Mouse (Mus musculus): ENCODE measurements around the gene Apoo. TPM values are rescaled to one million over a fixed set of nuclear protein-coding genes. Genes with fewer than 3 reads are reported as not detected.
"Not testable (repeated sequence)": the region's sequence is repeated elsewhere in the genome, so short reads cannot be mapped to it uniquely, and the experiment has no call there.

Gene Apoo
- polyA plus RNA-seq, 1 experiment from 2014 or later, result 49.7 TPM

- DNase-seq (no peak), ATAC-seq (no peak)
- 55% methylated on average over 4 of the region's 4 CpGs for WGBS (ENCODE audit: insufficient replicate concordance)
- Histone ChIP-seq H3K4me3 (ENCODE audit: low read depth, low read length) (no peak overlapping the region), H3K4me1 (ENCODE audit: insufficient read depth) (no peaks in the 10 kb centered on the region), H3K9me3 (ENCODE audit: low read length) (no peaks in the 10 kb centered on the region), H3K36me3 (replicated peaks; ENCODE audit: insufficient read depth, low read length) (no peaks in the 10 kb centered on the region), H3K27ac (ENCODE audit: low read depth) (no peak overlapping the region), H3K27me3 (ENCODE audit: insufficient read depth, low read length) (peaks cover 5% of the 10 kb centered on the region; the same call in 1 of the 2 replicates), H3K9ac (replicated peaks) (no peak overlapping the region), H3K4me2 (ENCODE audit: low read depth, low read length) (no peak overlapping the region)
- no peak for TF ChIP-seq EP300 (IDR thresholded peaks at IDR 0.05; ENCODE audit: low read depth)
- no peak for TF ChIP-seq CTCF (IDR thresholded peaks at IDR 0.05; ENCODE audit: low read depth)
These were observed 92.4 kb downstream of the Apoo start for GRCm38 (mm10) chrX:94459346-94459745.

DNA sequence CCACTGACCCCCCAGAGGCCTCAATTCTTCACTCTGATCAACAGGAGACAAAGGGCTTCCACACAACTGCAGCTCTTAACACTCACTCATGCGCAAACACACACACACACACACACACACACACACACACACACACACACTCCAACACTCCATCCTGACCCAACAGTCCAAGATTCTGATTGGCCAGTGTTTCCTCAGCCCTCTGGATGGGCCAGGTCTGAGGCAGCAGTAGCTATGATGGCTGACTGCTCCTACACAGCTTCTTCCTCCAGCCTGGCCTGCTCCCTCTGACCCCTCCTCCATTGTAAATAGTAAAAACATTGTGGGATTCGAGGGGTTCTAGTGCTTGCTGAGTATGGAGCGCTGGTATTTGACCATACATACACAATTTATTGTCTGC, 94.6 kb downstream of the Apoo start:
- H3K9ac ChIP-seq (replicated peaks); DNase-seq; H3K9me3 ChIP-seq (ENCODE audit: low read length); H3K27me3 ChIP-seq (ENCODE audit: insufficient read depth, low read length); ATAC-seq; H3K4me2 ChIP-seq (ENCODE audit: low read depth, low read length); H3K27ac ChIP-seq (ENCODE audit: low read depth); H3K4me3 ChIP-seq (ENCODE audit: low read depth, low read length); H3K36me3 ChIP-seq (replicated peaks; ENCODE audit: insufficient read depth, low read length); H3K4me1 ChIP-seq (ENCODE audit: insufficient read depth): not testable (repeated sequence)
- 71% methylated on average over 1 of the region's 3 CpGs for WGBS (ENCODE audit: insufficient replicate concordance)

DNA sequence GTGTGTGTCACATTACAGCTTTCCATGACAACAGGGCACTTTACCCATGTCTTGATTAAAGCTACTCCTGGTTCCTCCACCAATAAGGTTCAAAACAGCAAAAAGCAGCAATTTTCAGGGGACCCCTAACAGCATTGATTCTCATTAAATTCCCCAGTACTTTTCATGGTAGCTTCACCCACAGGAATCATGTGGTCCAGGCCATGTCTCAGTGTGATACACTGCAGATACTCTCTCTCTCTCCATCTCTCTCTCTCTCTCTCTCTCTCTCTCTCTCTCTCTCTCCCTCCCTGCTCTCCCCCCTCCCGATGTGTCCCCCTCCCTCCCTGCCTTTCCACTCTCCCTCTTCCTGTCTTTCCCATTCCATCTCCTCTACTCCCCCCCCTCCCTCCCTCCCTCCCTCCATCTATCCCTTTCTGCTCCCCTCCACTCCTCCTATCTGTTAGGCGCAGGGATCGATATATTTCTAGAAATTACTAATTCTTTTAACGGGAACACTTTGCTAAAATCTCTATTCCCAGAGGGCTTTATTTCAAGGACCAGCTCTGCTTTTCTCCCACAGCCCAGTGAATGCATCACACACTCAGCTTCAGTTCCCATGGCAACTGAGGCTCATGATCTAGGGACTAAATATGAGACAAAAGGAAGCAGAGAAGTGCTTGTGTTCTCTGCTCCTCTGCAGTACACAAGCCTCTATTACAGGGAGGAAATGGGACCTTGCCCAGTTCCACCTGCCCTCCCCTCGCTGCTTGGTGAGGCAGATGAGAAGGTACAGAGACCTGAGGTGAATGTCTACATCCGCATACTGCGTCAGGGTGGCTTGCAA, 95.9 kb downstream of the Apoo start:
- H3K4me2 ChIP-seq (ENCODE audit: low read depth, low read length); H3K9me3 ChIP-seq (ENCODE audit: low read length); H3K27me3 ChIP-seq (ENCODE audit: insufficient read depth, low read length); H3K36me3 ChIP-seq (replicated peaks; ENCODE audit: insufficient read depth, low read length); H3K4me3 ChIP-seq (ENCODE audit: low read depth, low read length); ATAC-seq; H3K4me1 ChIP-seq (ENCODE audit: insufficient read depth); H3K9ac ChIP-seq (replicated peaks); H3K27ac ChIP-seq (ENCODE audit: low read depth); DNase-seq: not testable (repeated sequence)
- no CpG with 5 or more reads among the region's 7 CpGs for WGBS (ENCODE audit: insufficient replicate concordance)

Small RNAs within 50 kb of the gene (microRNA-seq; reads per million reads assigned to microRNA genes)
- not detected for gene Gm44477

Other genes with a start within 250 kb of the Apoo start
- 9.0 and 9.8 TPM in 2 replicates for gene Zfx, start 243.4 kb upstream of the Apoo start, polyA plus RNA-seq (2015; fragmentation: Nextera tagmentation; extraction: Ambion mirVana)
- 20.8 and 24.0 TPM in 2 replicates for gene Eif2s3x, start 154.3 kb upstream of the Apoo start, polyA plus RNA-seq (2015; fragmentation: Nextera tagmentation; extraction: Ambion mirVana)
- gene Klhl15, start 132.5 kb upstream of the Apoo start, polyA plus RNA-seq (2015; fragmentation: Nextera tagmentation; extraction: Ambion mirVana), result 3.1 and 4.1 TPM in 2 replicates
- gene Fam90a1b, start 340 bp upstream of the Apoo start, polyA plus RNA-seq (2015; fragmentation: Nextera tagmentation; extraction: Ambion mirVana), result not detected in 2 replicates
- 67.5 and 67.6 TPM in 2 replicates for gene Maged1, start 175.0 kb downstream of the Apoo start, polyA plus RNA-seq (2015; fragmentation: Nextera tagmentation; extraction: Ambion mirVana)

All from liver, postnatal 0 days (tissue).